ENCODE assay signal across 8 mouse cellular contexts in genomic region chr6:48537105-48537954, GRCm38 (mm10). TPM values are rescaled to one million over a fixed set of nuclear protein-coding genes. Genes with fewer than 3 reads are reported as not detected.
DNase-seq lines count a peak whose midpoint lies in the region; ATAC-seq and TF ChIP-seq lines count a peak whose summit lies in the region.

TSS of gene Atp6v0e2 (plus strand) at chr6:48537615.

- H3K4me3 ChIP-seq in thymus, adult 2 months (ENCODE audit: control insufficient read depth, insufficient read depth, low read length) = no peak within 1 kb of the TSS
- H3K4me3 ChIP-seq in forebrain, embryonic 10.5 days = peak within 1 kb of the TSS; percentile 66
- peak within 1 kb of the TSS; percentile 51 for H3K4me3 ChIP-seq in heart, embryonic 12.5 days
- peak within 1 kb of the TSS; percentile 48 for H3K4me3 ChIP-seq in kidney, embryonic 15.5 days (replicated peaks)
- H3K4me3 ChIP-seq in limb, embryonic 12.5 days (replicated peaks) = peak within 1 kb of the TSS; percentile 42
- peak within 1 kb of the TSS; percentile 85 for H3K4me3 ChIP-seq in midbrain, embryonic 16.5 days (ENCODE audit: low read depth, low read length)

- ATAC-seq in heart, embryonic 12.5 days (ENCODE audit: insufficient number of reproducible peaks, low FRiP score) = peak; percentile 69
- peak; percentile 89 for ATAC-seq in kidney, embryonic 15.5 days (replicated peaks; ENCODE audit: low FRiP score)
- 0 out of 2 replicates have a peak, but pooled peaks have one; percentile 28 for ATAC-seq in limb, embryonic 12.5 days (ENCODE audit: insufficient number of reproducible peaks, insufficient read depth, low FRiP score, low TSS enrichment, low read depth)
- peak; percentile 97 for ATAC-seq in midbrain, embryonic 16.5 days

- WGBS in thymus, adult 2 months = 70% methylated on average over 38 of the region's 38 CpGs
- WGBS in forebrain, embryonic 10.5 days = 2% methylated on average over 38 of the region's 38 CpGs
- 7% methylated on average over 38 of the region's 38 CpGs for WGBS in heart, embryonic 12.5 days
- WGBS in kidney, embryonic 15.5 days = 4% methylated on average over 38 of the region's 38 CpGs
- WGBS in limb, embryonic 12.5 days = 5% methylated on average over 38 of the region's 38 CpGs
- WGBS in midbrain, embryonic 16.5 days = 3% methylated on average over 38 of the region's 38 CpGs

- TF ChIP-seq POLR2A in thymus, adult 2 months (IDR thresholded peaks at IDR 0.05; ENCODE audit: control insufficient read depth, extremely low read depth, insufficient read depth, low read length, poor library complexity) = no peak

- no peak within 1 kb of the TSS for H3K27ac ChIP-seq in thymus, adult 2 months (ENCODE audit: control insufficient read depth, insufficient read depth, low read length)
- peak within 1 kb of the TSS; percentile 88 for H3K27ac ChIP-seq in forebrain, embryonic 10.5 days
- no peak within 1 kb of the TSS for H3K27ac ChIP-seq in heart, embryonic 12.5 days (ENCODE audit: poor library complexity, severe bottlenecking)
- 0 out of 2 replicates have a peak within 1 kb of the TSS, but pooled peaks have one; percentile 54 for H3K27ac ChIP-seq in kidney, embryonic 15.5 days
- no peak within 1 kb of the TSS for H3K27ac ChIP-seq in limb, embryonic 12.5 days
- H3K27ac ChIP-seq in midbrain, embryonic 16.5 days (ENCODE audit: low read length) = peak within 1 kb of the TSS; percentile 89

- no peaks in the 10 kb centered on the region for H3K4me1 ChIP-seq in thymus, adult 2 months (replicated peaks; ENCODE audit: control insufficient read depth, insufficient read depth, low read length)
- peaks cover 46% of the 10 kb centered on the region for H3K4me1 ChIP-seq in forebrain, embryonic 10.5 days
- peaks cover 23% of the 10 kb centered on the region for H3K4me1 ChIP-seq in heart, embryonic 12.5 days (replicated peaks)
- peaks cover 33% of the 10 kb centered on the region for H3K4me1 ChIP-seq in kidney, embryonic 15.5 days
- peaks cover 38% of the 10 kb centered on the region for H3K4me1 ChIP-seq in limb, embryonic 12.5 days (replicated peaks)
- H3K4me1 ChIP-seq in midbrain, embryonic 16.5 days (ENCODE audit: control insufficient read depth, insufficient read depth, low read length) = peaks cover 25% of the 10 kb centered on the region

- H3K9me3 ChIP-seq in forebrain, embryonic 10.5 days = no peaks in the 10 kb centered on the region
- no peaks in the 10 kb centered on the region for H3K9me3 ChIP-seq in heart, embryonic 12.5 days (replicated peaks)
- H3K9me3 ChIP-seq in kidney, embryonic 15.5 days (replicated peaks) = no peaks in the 10 kb centered on the region
- no peaks in the 10 kb centered on the region for H3K9me3 ChIP-seq in limb, embryonic 12.5 days
- no peaks in the 10 kb centered on the region for H3K9me3 ChIP-seq in midbrain, embryonic 16.5 days (replicated peaks; ENCODE audit: control insufficient read depth, low read length, poor library complexity, severe bottlenecking)

- H3K9ac ChIP-seq in heart, embryonic 12.5 days = peak within 1 kb of the TSS; percentile 69
- peak within 1 kb of the TSS; percentile 50 for H3K9ac ChIP-seq in kidney, embryonic 15.5 days
- H3K9ac ChIP-seq in limb, embryonic 12.5 days (replicated peaks) = peak within 1 kb of the TSS; percentile 53
- H3K9ac ChIP-seq in midbrain, embryonic 16.5 days (ENCODE audit: low read depth, low read length) = peak within 1 kb of the TSS; percentile 88

- H3K4me2 ChIP-seq in heart, embryonic 12.5 days = peak within 1 kb of the TSS; percentile 72
- H3K4me2 ChIP-seq in kidney, embryonic 15.5 days = peak within 1 kb of the TSS; percentile 82
- peak within 1 kb of the TSS; percentile 71 for H3K4me2 ChIP-seq in limb, embryonic 12.5 days
- peak within 1 kb of the TSS; percentile 91 for H3K4me2 ChIP-seq in midbrain, embryonic 16.5 days (ENCODE audit: low read length)

- no peak for TF ChIP-seq CTCF in thymus, adult 2 months (IDR thresholded peaks at IDR 0.05; ENCODE audit: borderline replicate concordance, control insufficient read depth, extremely low read depth, insufficient read depth, low read length, poor library complexity)

- H3K36me3 ChIP-seq in thymus, adult 2 months (ENCODE audit: control insufficient read depth, insufficient read depth, low read length) = no peaks in the 10 kb centered on the region
- peaks cover 29% of the 10 kb centered on the region for H3K36me3 ChIP-seq in forebrain, embryonic 10.5 days (replicated peaks)
- peaks cover 5% of the 10 kb centered on the region; the same call in 1 of the 2 replicates for H3K36me3 ChIP-seq in heart, embryonic 12.5 days
- peaks cover 9% of the 10 kb centered on the region for H3K36me3 ChIP-seq in kidney, embryonic 15.5 days
- peaks cover 13% of the 10 kb centered on the region for H3K36me3 ChIP-seq in limb, embryonic 12.5 days
- peaks cover 17% of the 10 kb centered on the region for H3K36me3 ChIP-seq in midbrain, embryonic 16.5 days (ENCODE audit: control insufficient read depth, insufficient read depth, low read length)

- peak; percentile 38 for DNase-seq in thymus, postnatal 0 days (ENCODE audit: low spot score)
- DNase-seq in thymus, adult 2 months = no peak
- DNase-seq in forebrain, embryonic 10.5 days (ENCODE audit: extremely low spot score, low spot score) = peak; percentile 89
- peak; percentile 97 for DNase-seq in telencephalon, adult 2 months (ENCODE audit: low read depth, low spot score)

- no peaks in the 10 kb centered on the region for H3K27me3 ChIP-seq in thymus, adult 2 months (ENCODE audit: control insufficient read depth, insufficient read depth, low read length)
- no peaks in the 10 kb centered on the region for H3K27me3 ChIP-seq in forebrain, embryonic 10.5 days (ENCODE audit: poor library complexity, severe bottlenecking)
- H3K27me3 ChIP-seq in heart, embryonic 12.5 days (replicated peaks) = no peaks in the 10 kb centered on the region
- no peaks in the 10 kb centered on the region for H3K27me3 ChIP-seq in kidney, embryonic 15.5 days
- no peaks in the 10 kb centered on the region for H3K27me3 ChIP-seq in limb, embryonic 12.5 days
- H3K27me3 ChIP-seq in midbrain, embryonic 16.5 days (ENCODE audit: control insufficient read depth, insufficient read depth, low read depth, low read length) = no peaks in the 10 kb centered on the region

RNA-seq across cellular contexts. Expression of gene Atp6v0e2, which starts in this region (rescaled TPM):
- 0.78 and 1.1 TPM in 2 replicates for polyA plus RNA-seq in thymus, postnatal 0 days (2015; fragmentation: Nextera tagmentation; extraction: Ambion mirVana)
- polyA plus RNA-seq in thymus, adult 2 months (2012; rRNA removed) = 3.3 and 4.7 TPM in 2 replicates
- polyA plus RNA-seq in forebrain, embryonic 10.5 days (2016; fragmentation: Nextera tagmentation; extraction: Ambion mirVana) = 43.4 and 44.0 TPM in 2 replicates
- 20.4 and 20.5 TPM in 2 replicates for polyA plus RNA-seq in heart, embryonic 12.5 days (2016; fragmentation: Nextera tagmentation; extraction: Ambion mirVana)
- polyA plus RNA-seq in kidney, embryonic 15.5 days (2015; fragmentation: Nextera tagmentation; extraction: Ambion mirVana) = 28.0 and 29.6 TPM in 2 replicates
- polyA plus RNA-seq in limb, embryonic 12.5 days (2016; fragmentation: Nextera tagmentation; extraction: Ambion mirVana) = 5.5 and 6.9 TPM in 2 replicates
- polyA plus RNA-seq in midbrain, embryonic 16.5 days (2015; fragmentation: Nextera tagmentation; extraction: Ambion mirVana) = 302 and 362 TPM in 2 replicates

Comparison
In these comparisons a context has a peak if more than half of its experiments do, and no peak if none do; other contexts are left out.
1. H3K27ac ChIP-seq: peak in forebrain, embryonic 10.5 days (single experiment), kidney, embryonic 15.5 days (single experiment) and midbrain, embryonic 16.5 days (single experiment); none in thymus, adult 2 months (single experiment), heart, embryonic 12.5 days (single experiment) and limb, embryonic 12.5 days (single experiment).
2. ATAC-seq: peak in every context shown above with its lines; median percentile 97 in midbrain, embryonic 16.5 days; 89 in kidney, embryonic 15.5 days; 69 in heart, embryonic 12.5 days; 28 in limb, embryonic 12.5 days.
3. Peak in every context shown above with its lines, with median percentiles within 50 percentile points of each other: H3K4me2 ChIP-seq and H3K9ac ChIP-seq.